Mouse (Mus musculus) kidney, embryonic 14.5 days (tissue): ENCODE results near the gene Camsap3. TPM values are rescaled to one million over a fixed set of nuclear protein-coding genes. Genes with fewer than 3 reads are reported as not detected.

Source experiments
- ATAC-seq: fragments of 200-750 bp; cut with Nextera tagmentation; 2 replicates; pipeline ENCODE4 v1.8.0; 2017; ENCODE audit warnings: moderate number of reproducible peaks, mild to moderate bottlenecking, moderate TSS enrichment, moderate library complexity; ENCODE audit not compliant: low FRiP score, low TSS enrichment
- H3K27ac ChIP-seq: fragments of 300-500 bp; sonication (generic); 2 replicates; pipeline ENCODE4 v1.5.1; 2014; ENCODE audit warnings: low read depth, mild to moderate bottlenecking, low read length, moderate library complexity, mixed read lengths
- H3K27me3 ChIP-seq: fragments of 300-500 bp; sonication (generic); 2 replicates; pipeline ENCODE4 v1.6.1; 2014; ENCODE audit warnings: mild to moderate bottlenecking, low read length; ENCODE audit not compliant: control insufficient read depth, insufficient read depth
- H3K36me3 ChIP-seq: fragments of 300-500 bp; sonication (generic); 2 replicates; pipeline ENCODE4 v1.6.1; 2014; ENCODE audit warnings: low read length, mixed read lengths; ENCODE audit not compliant: control insufficient read depth, insufficient read depth
- H3K4me1 ChIP-seq: fragments of 300-500 bp; sonication (generic); 2 replicates; pipeline ENCODE4 v1.6.1; 2014; ENCODE audit warnings: low read length, mixed read lengths; ENCODE audit not compliant: control insufficient read depth, insufficient read depth
- H3K4me2 ChIP-seq: fragments of 300-500 bp; sonication (generic); replicated peaks from 2 replicates; pipeline ENCODE4 v1.6.1; 2014; ENCODE audit warnings: low read depth, mild to moderate bottlenecking, low read length
- H3K4me3 ChIP-seq: fragments of 300-500 bp; sonication (generic); 2 replicates; pipeline ENCODE4 v1.5.1; 2014; ENCODE audit warnings: mild to moderate bottlenecking, low read length
- H3K9ac ChIP-seq: fragments of 300-500 bp; sonication (generic); 2 replicates; pipeline ENCODE4 v1.6.1; 2014; ENCODE audit warnings: low read depth, mild to moderate bottlenecking, low read length, moderate library complexity
- H3K9me3 ChIP-seq: fragments of 300-500 bp; sonication (generic); 2 replicates; pipeline ENCODE4 v1.6.1; 2016; ENCODE audit warnings: low read length; ENCODE audit not compliant: control insufficient read depth
- WGBS: fragments of 180-500 bp; shearing (Covaris S2); extraction: QIAGEN DNeasy Blood & Tissue Kit; methylation state at CpG from one replicate; pipeline ENCODE4 v1.1.7; 2014; 5-methylcytosine and 5-hydroxymethylcytosine counted together
- polyA plus RNA-seq: library from polyadenylated mRNA; unstranded; fragments of >200 nt; fragmentation: Nextera tagmentation; extraction: Ambion mirVana; gene quantifications from 2 replicates; pipeline ENCODE4 v1.2.1, GENCODE M21; 2014

Camsap3 gene
- polyA plus RNA-seq, 1 experiment from 2014 or later: 18.1 TPM

DNA sequence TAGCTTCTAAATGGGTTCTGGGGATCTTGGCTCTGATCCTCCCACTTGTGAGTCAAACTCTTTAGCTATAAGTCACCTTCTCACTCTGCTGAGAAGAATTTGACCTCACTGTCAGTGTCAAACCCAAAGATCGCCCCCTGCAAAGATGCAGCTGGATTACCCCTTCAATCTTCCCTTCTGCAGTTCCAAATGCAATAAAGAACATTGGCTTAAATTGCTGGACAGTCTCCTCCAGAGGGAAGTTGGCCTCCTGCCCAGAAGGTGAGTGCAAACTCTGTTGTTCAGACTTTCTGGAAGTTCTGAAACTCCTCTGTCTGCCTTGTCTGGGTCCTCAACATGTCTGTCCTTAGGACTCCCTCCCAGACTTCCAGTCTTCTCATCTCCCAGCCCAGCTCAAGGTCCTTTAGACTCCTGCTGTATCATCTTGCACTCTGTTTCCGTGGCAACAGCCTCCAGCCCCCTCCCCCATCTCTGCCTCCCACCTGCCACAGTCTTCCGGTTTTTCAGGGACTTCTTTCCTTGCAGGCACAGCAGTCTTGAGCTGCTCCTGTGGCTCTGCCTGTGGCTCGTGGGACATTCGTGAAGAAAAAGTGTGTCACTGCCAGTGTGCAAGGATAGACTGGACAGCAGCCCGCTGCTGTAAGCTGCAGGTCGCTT lies 69.8 kb downstream of the Camsap3 start:
- H3K27ac ChIP-seq: no peak overlapping the region
- H3K4me2 ChIP-seq: 0 out of 2 replicates have a peak overlapping the region, but pooled peaks have one; percentile 0
- no peaks in the 10 kb centered on the region for H3K27me3 ChIP-seq
- peaks cover 6% of the 10 kb centered on the region; the same call in 1 of the 2 replicates for H3K4me1 ChIP-seq
- H3K36me3 ChIP-seq: no peaks in the 10 kb centered on the region
- 13% methylated on average over 7 of the region's 7 CpGs for WGBS
- H3K4me3 ChIP-seq: no peak overlapping the region
- peak; percentile 82 for ATAC-seq
- H3K9ac ChIP-seq: no peak overlapping the region
- no peaks in the 10 kb centered on the region for H3K9me3 ChIP-seq

Other genes starting within 250 kb of the Camsap3 start
- gene A430078G23Rik, start 233.9 kb upstream of the Camsap3 start, polyA plus RNA-seq: not detected in 2 replicates
- gene Arhgef18, start 194.3 kb upstream of the Camsap3 start, polyA plus RNA-seq: 8.9 and 11.7 TPM in 2 replicates
- 3.7 and 4.4 TPM in 2 replicates for gene Pex11g, start 119.6 kb upstream of the Camsap3 start, polyA plus RNA-seq
- gene Tex45, start 116.4 kb upstream of the Camsap3 start, polyA plus RNA-seq: not detected in 2 replicates
- gene Zfp358, start 94.2 kb upstream of the Camsap3 start, polyA plus RNA-seq: 27.9 and 47.9 TPM in 2 replicates
- gene Mcoln1, start 86.8 kb upstream of the Camsap3 start, polyA plus RNA-seq: 29.3 and 39.9 TPM in 2 replicates
- 21.0 and 25.6 TPM in 2 replicates for gene Pnpla6, start 71.9 kb upstream of the Camsap3 start, polyA plus RNA-seq
- gene C330021F23Rik, start 19.3 kb upstream of the Camsap3 start, polyA plus RNA-seq: 6.9 and 11.2 TPM in 2 replicates
- gene Xab2, start 34.0 kb downstream of the Camsap3 start, polyA plus RNA-seq: 42.2 and 67.7 TPM in 2 replicates
- gene Pet100, start 34.3 kb downstream of the Camsap3 start, polyA plus RNA-seq: 84.5 and 132 TPM in 2 replicates
- gene Pcp2, start 38.3 kb downstream of the Camsap3 start, polyA plus RNA-seq: 0.96 and 1.0 TPM in 2 replicates
- 50.7 and 70.8 TPM in 2 replicates for gene Stxbp2, start 43.7 kb downstream of the Camsap3 start, polyA plus RNA-seq
- 0.46 and 0.73 TPM in 2 replicates for gene Retn, start 68.5 kb downstream of the Camsap3 start, polyA plus RNA-seq
- gene Mcemp1, start 78.5 kb downstream of the Camsap3 start, polyA plus RNA-seq: 0.28 and 0.30 TPM in 2 replicates
- gene Fcor, start 85.1 kb downstream of the Camsap3 start, polyA plus RNA-seq: 17.8 and 20.6 TPM in 2 replicates
- gene Trappc5, start 89.0 kb downstream of the Camsap3 start, polyA plus RNA-seq: 28.9 and 29.9 TPM in 2 replicates
- gene Fcer2a, start 106.9 kb downstream of the Camsap3 start, polyA plus RNA-seq: 0.09 and 0.30 TPM in 2 replicates
- gene Clec4g, start 133.4 kb downstream of the Camsap3 start, polyA plus RNA-seq: 0.45 TPM in 1 of 2 replicates, not detected in the other
- gene Cd209a, start 161.7 kb downstream of the Camsap3 start, polyA plus RNA-seq: not detected in 2 replicates